Mouse (Mus musculus): ENCODE results near the gene Elmo1. TPM values are rescaled to one million over a fixed set of nuclear protein-coding genes. Genes with fewer than 3 reads are reported as not detected.

Gene Elmo1
- polyA plus RNA-seq, 1 experiment from 2014 or later: 10.7 TPM

GRCm38 (mm10) chr13:20227923-20228705, 137.7 kb downstream of the Elmo1 start:
- no peaks in the 10 kb centered on the region for H3K36me3 ChIP-seq (ENCODE audit: control insufficient read depth, insufficient read depth, low read length)
- no peak overlapping the region for H3K9ac ChIP-seq (ENCODE audit: low read depth, low read length)
- 81% methylated on average over 11 of the region's 11 CpGs for WGBS (ENCODE audit: insufficient replicate concordance)
- no peaks in the 10 kb centered on the region for H3K27me3 ChIP-seq (ENCODE audit: control insufficient read depth, insufficient read depth, low read length)
- no peak overlapping the region for H3K27ac ChIP-seq (ENCODE audit: low read depth, low read length)
- no peaks in the 10 kb centered on the region for H3K9me3 ChIP-seq (replicated peaks; ENCODE audit: control insufficient read depth, low read length)
- H3K4me2 ChIP-seq: no peak overlapping the region
- no peak overlapping the region for H3K4me3 ChIP-seq (ENCODE audit: low read depth, low read length)
- no peak for ATAC-seq (replicated peaks; ENCODE audit: insufficient number of reproducible peaks, low FRiP score, low TSS enrichment)
- no peaks in the 10 kb centered on the region; the same call in 1 of the 2 replicates for H3K4me1 ChIP-seq (ENCODE audit: control insufficient read depth, insufficient read depth, low read length)

DNA sequence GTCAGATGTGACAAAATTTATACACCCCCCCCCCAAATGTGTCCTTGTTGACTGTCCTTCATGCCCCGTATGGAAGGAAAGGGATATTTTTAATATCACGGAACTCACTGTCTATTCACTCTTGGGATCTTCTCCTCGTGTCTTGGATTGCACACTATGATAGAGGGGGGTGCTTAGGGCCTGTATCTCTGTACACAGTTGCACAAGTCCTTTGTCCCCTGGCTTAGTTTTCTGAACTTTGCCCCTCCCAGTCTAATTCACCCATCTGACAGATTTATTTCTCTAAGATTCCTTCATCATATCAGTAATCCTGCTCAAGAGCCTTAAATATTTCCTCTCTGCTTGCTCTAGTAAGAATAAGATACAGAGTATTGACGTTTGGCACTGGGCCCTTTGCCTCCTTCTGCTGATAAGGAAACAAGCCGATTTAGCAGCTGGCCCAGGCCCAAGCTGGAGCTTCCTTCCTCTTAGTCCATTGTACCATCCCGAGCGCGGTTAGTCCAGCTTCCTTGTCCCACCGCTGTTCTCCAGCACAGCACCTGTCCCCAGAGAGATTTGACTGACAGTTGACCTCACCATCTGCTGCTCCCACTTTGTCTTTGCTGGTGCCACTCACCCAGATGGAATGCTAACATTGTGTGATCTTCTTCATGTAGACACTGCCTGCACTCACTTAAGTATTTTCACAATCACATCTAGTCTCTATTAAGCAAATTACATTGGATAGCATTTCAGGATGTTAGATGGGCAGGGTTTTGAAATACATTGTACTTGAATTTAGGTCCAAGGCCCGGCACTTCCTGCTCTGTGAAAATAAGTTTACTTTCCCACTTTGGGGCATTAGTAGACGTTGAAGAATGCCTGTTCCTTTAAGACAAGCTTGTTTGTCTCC, 141.7 kb downstream of the Elmo1 start:
- Histone ChIP-seq H3K4me2 (no peak overlapping the region), H3K9ac (ENCODE audit: low read depth, low read length) (no peak overlapping the region), H3K9me3 (replicated peaks; ENCODE audit: control insufficient read depth, low read length) (no peaks in the 10 kb centered on the region), H3K36me3 (ENCODE audit: control insufficient read depth, insufficient read depth, low read length) (no peaks in the 10 kb centered on the region), H3K4me3 (ENCODE audit: low read depth, low read length) (no peak overlapping the region), H3K27me3 (ENCODE audit: control insufficient read depth, insufficient read depth, low read length) (no peaks in the 10 kb centered on the region), H3K4me1 (ENCODE audit: control insufficient read depth, insufficient read depth, low read length) (no peaks in the 10 kb centered on the region; the same call in 1 of the 2 replicates), H3K27ac (ENCODE audit: low read depth, low read length) (peak overlapping the region; percentile 1; the same call in 1 of the 2 replicates)
- ATAC-seq (replicated peaks; ENCODE audit: insufficient number of reproducible peaks, low FRiP score, low TSS enrichment): 0 out of 2 replicates have a peak, but pooled peaks have one; percentile 42
- WGBS (ENCODE audit: insufficient replicate concordance): 48% methylated on average over 11 of the region's 11 CpGs

DNA sequence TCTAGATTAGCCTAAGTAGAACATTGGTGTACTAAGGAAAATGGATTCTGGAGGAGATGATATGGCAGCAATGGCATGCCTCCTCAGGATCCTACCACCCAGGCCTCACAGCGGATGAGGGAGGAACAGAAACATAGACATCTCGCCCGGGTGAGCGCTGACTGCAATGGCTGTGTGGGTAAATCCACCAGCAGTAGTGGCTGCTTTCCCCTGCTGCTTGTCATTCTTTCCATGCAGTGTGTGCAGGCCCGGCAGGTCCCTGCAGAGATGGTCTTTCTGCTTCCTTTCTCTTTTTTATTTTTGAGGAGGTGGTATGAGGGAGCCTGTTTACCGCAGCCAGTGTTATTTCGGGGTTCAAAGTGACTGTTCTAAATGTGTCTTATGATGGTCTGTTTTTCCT, 143.3 kb downstream of the Elmo1 start:
- ATAC-seq (replicated peaks; ENCODE audit: insufficient number of reproducible peaks, low FRiP score, low TSS enrichment): no peak
- peaks cover 6% of the 10 kb centered on the region for H3K4me1 ChIP-seq (ENCODE audit: control insufficient read depth, insufficient read depth, low read length)
- H3K9me3 ChIP-seq (replicated peaks; ENCODE audit: control insufficient read depth, low read length): no peaks in the 10 kb centered on the region
- 67% methylated on average over 7 of the region's 7 CpGs for WGBS (ENCODE audit: insufficient replicate concordance)
- H3K27me3 ChIP-seq (ENCODE audit: control insufficient read depth, insufficient read depth, low read length): no peaks in the 10 kb centered on the region
- H3K9ac ChIP-seq (ENCODE audit: low read depth, low read length): no peak overlapping the region
- no peaks in the 10 kb centered on the region for H3K36me3 ChIP-seq (ENCODE audit: control insufficient read depth, insufficient read depth, low read length)
- no peak overlapping the region for H3K27ac ChIP-seq (ENCODE audit: low read depth, low read length)
- H3K4me2 ChIP-seq: no peak overlapping the region
- no peak overlapping the region for H3K4me3 ChIP-seq (ENCODE audit: low read depth, low read length)

DNA sequence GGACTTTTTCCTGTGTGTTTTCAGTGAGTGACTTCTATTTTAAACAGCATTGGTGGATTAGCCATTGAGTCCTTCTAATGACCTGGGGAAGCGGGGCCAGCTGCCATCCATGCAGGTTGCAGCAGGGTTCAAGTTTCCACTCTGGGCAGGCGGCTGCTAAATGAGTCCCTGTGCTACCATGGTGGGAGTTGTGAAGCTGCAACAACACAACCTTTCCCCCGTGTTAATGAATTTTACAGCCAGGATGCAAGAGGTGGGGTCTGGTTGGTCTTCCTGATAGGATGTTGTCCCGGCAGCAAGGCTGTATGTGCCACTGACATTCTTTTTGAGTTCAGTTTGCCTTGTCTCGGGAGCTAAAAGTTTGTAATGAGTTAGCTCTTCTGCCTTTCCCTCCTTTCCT, 147.2 kb downstream of the Elmo1 start:
- Histone ChIP-seq H3K4me3 (ENCODE audit: low read depth, low read length) (no peak overlapping the region), H3K36me3 (ENCODE audit: control insufficient read depth, insufficient read depth, low read length) (no peaks in the 10 kb centered on the region), H3K27me3 (ENCODE audit: control insufficient read depth, insufficient read depth, low read length) (no peaks in the 10 kb centered on the region), H3K27ac (ENCODE audit: low read depth, low read length) (no peak overlapping the region), H3K4me1 (ENCODE audit: control insufficient read depth, insufficient read depth, low read length) (peaks cover 6% of the 10 kb centered on the region), H3K4me2 (no peak overlapping the region), H3K9me3 (replicated peaks; ENCODE audit: control insufficient read depth, low read length) (no peaks in the 10 kb centered on the region), H3K9ac (ENCODE audit: low read depth, low read length) (no peak overlapping the region)
- 57% methylated on average over 5 of the region's 5 CpGs for WGBS (ENCODE audit: insufficient replicate concordance)
- no peak for ATAC-seq (replicated peaks; ENCODE audit: insufficient number of reproducible peaks, low FRiP score, low TSS enrichment)

DNA sequence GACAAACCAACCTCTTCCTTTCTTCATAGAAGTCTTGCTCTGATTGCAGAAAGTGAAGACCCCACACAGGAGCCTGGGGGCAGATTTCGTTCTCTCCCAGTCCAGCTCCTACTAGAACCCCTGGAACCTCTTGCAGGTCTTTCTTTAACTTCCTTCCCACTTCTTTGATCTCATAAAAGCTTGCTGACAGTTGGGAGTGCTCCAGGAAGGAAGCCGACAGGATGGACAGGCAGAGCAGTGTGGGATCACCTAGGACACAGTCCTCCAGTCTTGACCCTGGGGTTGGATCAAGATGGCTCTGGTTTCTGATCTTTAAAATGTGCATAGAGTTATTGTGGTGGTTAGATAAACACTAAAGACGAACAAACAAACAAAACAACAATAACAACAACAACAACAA, 147.8 kb downstream of the Elmo1 start:
- H3K4me2 ChIP-seq: no peak overlapping the region
- ATAC-seq (replicated peaks; ENCODE audit: insufficient number of reproducible peaks, low FRiP score, low TSS enrichment): no peak
- no peaks in the 10 kb centered on the region for H3K36me3 ChIP-seq (ENCODE audit: control insufficient read depth, insufficient read depth, low read length)
- H3K27me3 ChIP-seq (ENCODE audit: control insufficient read depth, insufficient read depth, low read length): no peaks in the 10 kb centered on the region
- no peak overlapping the region for H3K27ac ChIP-seq (ENCODE audit: low read depth, low read length)
- no peak overlapping the region for H3K4me3 ChIP-seq (ENCODE audit: low read depth, low read length)
- WGBS (ENCODE audit: insufficient replicate concordance): 33% methylated on average over 3 of the region's 3 CpGs
- H3K9ac ChIP-seq (ENCODE audit: low read depth, low read length): no peak overlapping the region
- peaks cover 6% of the 10 kb centered on the region for H3K4me1 ChIP-seq (ENCODE audit: control insufficient read depth, insufficient read depth, low read length)
- H3K9me3 ChIP-seq (replicated peaks; ENCODE audit: control insufficient read depth, low read length): no peaks in the 10 kb centered on the region

GRCm38 (mm10) chr13:20238743-20239142, 148.3 kb downstream of the Elmo1 start:
- WGBS (ENCODE audit: insufficient replicate concordance): 68% methylated on average over 3 of the region's 3 CpGs

GRCm38 (mm10) chr13:20250069-20250668, 159.8 kb downstream of the Elmo1 start:
- Histone ChIP-seq H3K4me3 (ENCODE audit: low read depth, low read length) (no peak overlapping the region), H3K27me3 (ENCODE audit: control insufficient read depth, insufficient read depth, low read length) (no peaks in the 10 kb centered on the region), H3K9ac (ENCODE audit: low read depth, low read length) (no peak overlapping the region), H3K27ac (ENCODE audit: low read depth, low read length) (no peak overlapping the region), H3K36me3 (ENCODE audit: control insufficient read depth, insufficient read depth, low read length) (no peaks in the 10 kb centered on the region), H3K4me2 (no peak overlapping the region), H3K9me3 (replicated peaks; ENCODE audit: control insufficient read depth, low read length) (no peaks in the 10 kb centered on the region), H3K4me1 (ENCODE audit: control insufficient read depth, insufficient read depth, low read length) (no peaks in the 10 kb centered on the region)
- ATAC-seq (replicated peaks; ENCODE audit: insufficient number of reproducible peaks, low FRiP score, low TSS enrichment): no peak

More at GRCm38 (mm10) chr13:20238743-20239142, 148.3 kb downstream of the Elmo1 start:
- Histone ChIP-seq H3K9ac (ENCODE audit: low read depth, low read length) (no peak overlapping the region), H3K4me2 (no peak overlapping the region), H3K27me3 (ENCODE audit: control insufficient read depth, insufficient read depth, low read length) (no peaks in the 10 kb centered on the region), H3K4me3 (ENCODE audit: low read depth, low read length) (no peak overlapping the region), H3K27ac (ENCODE audit: low read depth, low read length) (no peak overlapping the region), H3K9me3 (replicated peaks; ENCODE audit: control insufficient read depth, low read length) (no peaks in the 10 kb centered on the region), H3K36me3 (ENCODE audit: control insufficient read depth, insufficient read depth, low read length) (no peaks in the 10 kb centered on the region), H3K4me1 (ENCODE audit: control insufficient read depth, insufficient read depth, low read length) (peaks cover 6% of the 10 kb centered on the region)
- ATAC-seq (replicated peaks; ENCODE audit: insufficient number of reproducible peaks, low FRiP score, low TSS enrichment): no peak

DNA sequence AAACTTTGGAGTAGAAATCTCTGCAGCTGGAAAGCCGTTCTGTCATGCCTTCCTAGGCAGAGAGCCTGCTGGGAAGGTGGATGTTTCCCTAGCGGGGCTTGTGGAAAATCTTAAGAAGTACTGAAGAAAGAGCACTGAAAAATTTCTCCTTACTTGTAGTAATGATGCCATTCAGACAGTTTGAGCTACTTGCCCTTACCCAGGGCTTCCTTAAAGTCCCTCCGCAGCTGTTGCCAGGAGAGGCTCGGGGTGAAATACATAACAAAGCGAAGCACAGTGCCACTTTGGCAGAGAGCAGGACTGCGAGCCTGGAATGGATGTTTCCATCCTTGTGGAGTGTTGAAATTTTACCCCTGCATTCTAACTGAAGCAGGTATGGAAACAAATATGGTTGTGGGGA, 164.5 kb downstream of the Elmo1 start:
- Histone ChIP-seq H3K4me3 (ENCODE audit: low read depth, low read length) (no peak overlapping the region), H3K4me1 (ENCODE audit: control insufficient read depth, insufficient read depth, low read length) (no peaks in the 10 kb centered on the region), H3K4me2 (no peak overlapping the region), H3K9me3 (replicated peaks; ENCODE audit: control insufficient read depth, low read length) (no peaks in the 10 kb centered on the region), H3K27me3 (ENCODE audit: control insufficient read depth, insufficient read depth, low read length) (no peaks in the 10 kb centered on the region), H3K27ac (ENCODE audit: low read depth, low read length) (no peak overlapping the region), H3K9ac (ENCODE audit: low read depth, low read length) (no peak overlapping the region), H3K36me3 (ENCODE audit: control insufficient read depth, insufficient read depth, low read length) (no peaks in the 10 kb centered on the region)
- 65% methylated on average over 6 of the region's 6 CpGs for WGBS (ENCODE audit: insufficient replicate concordance)
- ATAC-seq (replicated peaks; ENCODE audit: insufficient number of reproducible peaks, low FRiP score, low TSS enrichment): no peak
